Mouse (Mus musculus): ENCODE measurements around the gene Zfc3h1.
A peak's percentile ranks its signal among the peaks of the same experiment; 100 is the strongest.

Zfc3h1 gene

GRCm38 (mm10) chr10:115385018-115386002 is 551 bp downstream of the Zfc3h1 start:
- peak; percentile 21 for DNase-seq (ENCODE audit: low spot score)

DNA sequence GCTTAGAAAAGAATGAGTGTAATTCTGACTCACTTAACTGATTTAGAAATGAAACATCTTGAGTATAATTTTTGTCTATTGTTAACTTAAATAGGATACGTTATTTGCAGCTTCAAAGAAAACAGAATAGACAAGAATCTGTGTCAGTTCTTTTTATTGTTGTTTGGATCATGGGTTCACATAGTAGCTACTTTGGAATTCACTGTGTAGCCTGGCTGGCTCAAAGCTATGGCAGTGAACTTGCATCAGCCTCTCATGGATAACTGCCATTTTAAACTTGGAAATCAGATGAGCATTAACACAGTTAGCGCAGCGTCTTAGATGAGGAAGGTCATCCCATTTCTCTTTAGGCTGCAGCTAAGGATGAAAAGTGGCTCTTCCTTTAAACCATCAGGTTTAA is 3.1 kb downstream of the Zfc3h1 start:
- DNase-seq (ENCODE audit: low spot score) = no peak

DNA sequence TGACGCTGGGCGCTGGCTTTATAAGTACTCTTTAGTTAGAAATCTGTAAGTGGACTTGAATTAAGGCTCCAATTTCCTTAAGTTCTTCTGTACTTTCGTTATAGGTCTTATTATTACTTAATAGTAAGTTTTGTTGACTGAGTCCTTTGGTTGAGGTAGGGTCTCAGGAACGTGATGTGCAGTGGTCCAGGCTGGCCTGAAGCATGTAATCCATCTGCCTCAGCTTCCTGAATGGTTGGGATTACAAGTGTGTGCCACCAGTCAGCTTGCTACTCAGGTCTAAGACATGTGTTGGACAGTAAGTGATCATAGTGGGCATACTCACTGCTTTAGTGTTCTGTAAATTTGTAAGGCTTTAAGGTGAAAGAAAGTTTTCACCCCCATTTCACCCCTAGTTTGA is 6.3 kb downstream of the Zfc3h1 start:
- DNase-seq (ENCODE audit: low spot score) = no peak

DNA sequence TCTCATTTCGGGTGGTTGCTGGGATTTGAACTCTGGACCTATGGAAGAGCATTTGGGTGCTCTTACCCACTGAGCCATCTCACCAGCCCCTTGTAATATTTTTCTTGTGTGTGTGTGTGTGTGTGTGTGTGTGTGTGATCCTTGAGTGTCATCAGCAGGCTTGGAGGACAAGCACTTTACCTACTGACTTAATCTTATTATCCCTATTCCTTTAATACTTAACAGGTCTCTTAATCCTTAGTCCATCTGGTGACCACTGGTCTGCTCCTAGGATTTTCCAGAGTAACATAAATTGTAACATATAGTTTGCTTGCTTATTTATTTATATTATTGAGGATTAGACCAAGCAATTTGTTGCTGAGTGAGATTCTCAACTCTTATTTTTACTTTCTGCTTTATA is 7.1 kb downstream of the Zfc3h1 start:
- no peak for DNase-seq (ENCODE audit: low spot score)

DNA sequence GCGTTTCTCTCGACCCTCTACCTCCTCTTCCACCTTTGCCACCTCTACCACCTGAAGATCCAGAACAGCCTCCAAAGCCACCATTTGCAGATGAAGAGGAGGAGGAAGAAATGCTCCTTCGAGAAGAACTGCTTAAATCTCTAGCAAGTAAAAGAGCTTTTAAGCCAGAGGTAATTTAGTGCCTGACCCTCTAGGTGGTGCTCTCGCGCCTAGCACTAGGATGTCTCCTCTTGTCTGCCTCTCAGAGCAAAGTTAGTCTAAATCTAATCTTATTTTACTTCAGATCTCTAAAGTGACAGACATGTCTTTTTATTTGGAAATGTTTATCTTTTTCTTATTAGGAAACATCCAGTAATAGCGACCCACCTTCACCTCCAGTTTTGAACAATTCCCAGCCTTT is 21.6 kb downstream of the Zfc3h1 start:
- peak; percentile 21 for DNase-seq (ENCODE audit: low spot score)

DNA sequence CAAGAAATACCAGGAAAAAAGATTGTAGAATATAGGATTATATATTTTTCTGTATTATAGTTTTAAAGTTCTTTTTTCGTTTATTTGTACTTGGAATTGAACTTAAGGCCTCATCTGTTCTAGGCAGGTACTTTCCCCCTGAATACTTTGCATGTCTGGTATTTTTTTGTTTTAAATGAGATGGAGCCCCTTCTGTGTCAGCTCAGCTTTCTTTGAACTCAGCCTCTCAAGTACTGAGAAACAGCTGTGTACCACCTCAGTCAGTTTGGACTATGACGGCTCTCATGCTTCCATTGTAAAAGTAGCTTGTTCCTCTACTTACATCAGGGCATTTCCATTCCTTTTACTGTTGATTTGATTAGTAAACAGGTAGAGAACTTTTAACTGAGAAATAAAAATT is 28.7 kb downstream of the Zfc3h1 start:
- DNase-seq (ENCODE audit: low spot score) = no peak

DNA sequence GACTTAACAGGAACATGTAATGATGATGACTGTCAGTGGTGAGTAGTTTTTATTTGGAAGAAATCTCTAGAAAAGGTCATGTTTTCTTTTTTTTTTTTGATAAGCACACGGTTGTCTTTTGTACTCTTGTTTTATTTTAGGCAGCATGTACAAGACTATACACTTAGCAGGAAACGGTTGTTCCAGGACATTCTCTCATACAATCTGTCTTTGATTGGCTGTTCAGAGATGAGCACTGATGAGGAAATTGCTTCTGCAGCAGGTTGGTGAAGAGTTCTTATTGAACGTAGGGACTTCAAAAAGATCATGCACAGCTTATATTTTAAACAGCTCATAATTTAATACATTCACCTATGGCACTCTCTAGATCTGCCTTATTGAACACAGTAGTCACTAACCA is 29.3 kb downstream of the Zfc3h1 start:
- no peak for DNase-seq (ENCODE audit: low spot score)

GRCm38 (mm10) chr10:115421976-115422375 is 37.2 kb downstream of the Zfc3h1 start:
- DNase-seq (ENCODE audit: low spot score) = no peak

- DNase-seq (ENCODE audit: low spot score) = no peak
Observed at GRCm38 (mm10) chr10:115425351-115425750, 40.6 kb downstream of the Zfc3h1 start.

GRCm38 (mm10) chr10:115437286-115437685 is 52.5 kb downstream of the Zfc3h1 start:
- DNase-seq (ENCODE audit: low spot score) = no peak

DNA sequence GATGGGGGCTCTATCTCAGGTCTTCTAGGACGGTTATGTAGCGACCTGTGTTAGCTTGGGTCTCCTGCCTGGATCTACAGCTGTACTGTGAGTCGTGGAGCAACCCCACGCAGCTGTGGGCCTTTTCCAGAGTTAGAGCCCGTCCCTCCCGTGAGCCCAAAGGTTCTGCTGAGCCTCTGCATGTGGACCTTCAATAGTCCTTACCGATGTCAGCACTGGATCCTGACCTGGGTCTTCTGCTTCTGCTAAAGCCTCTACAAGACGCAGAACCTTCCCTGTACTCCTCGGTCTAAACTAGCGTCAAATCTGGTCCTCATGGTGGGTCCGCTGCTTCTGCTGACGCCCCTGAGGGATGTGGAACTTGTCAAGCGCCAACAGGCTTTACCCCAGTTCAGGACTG is 63.9 kb downstream of the Zfc3h1 start:
- no peak for DNase-seq (ENCODE audit: low spot score)

DNA sequence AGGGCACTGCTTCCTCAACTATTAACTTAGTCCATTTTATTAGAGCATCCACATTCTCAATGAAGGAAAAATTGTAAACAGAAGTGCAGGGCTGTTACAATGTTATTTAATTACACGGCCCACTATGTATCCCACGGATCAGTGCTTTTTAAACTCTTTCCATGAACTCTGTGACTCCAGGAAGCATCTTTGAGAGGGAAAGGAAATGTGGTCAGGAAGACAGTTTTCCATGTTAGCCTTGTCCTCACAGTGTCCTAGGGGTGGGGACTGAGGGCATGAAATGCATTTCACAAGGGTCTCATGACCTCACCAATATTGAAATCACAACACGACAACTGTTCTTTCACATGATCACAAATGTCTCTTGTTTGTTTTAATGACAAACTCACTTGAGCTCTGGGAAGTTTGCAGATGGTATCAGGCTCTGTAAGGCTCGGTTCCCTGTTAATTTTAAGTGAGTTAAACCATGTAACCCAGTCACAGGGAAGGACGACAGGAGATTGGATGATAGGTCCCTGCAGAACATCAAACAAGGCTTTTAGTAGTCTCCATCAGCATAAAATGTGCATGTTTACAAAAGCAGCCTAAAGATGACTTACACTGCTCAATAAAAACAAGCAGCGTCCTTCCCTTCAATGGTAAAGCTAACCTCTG is 72.7 kb downstream of the Zfc3h1 start:
- no peak for DNase-seq (ENCODE audit: low spot score)

- DNase-seq (ENCODE audit: low spot score) = no peak
Observed at GRCm38 (mm10) chr10:115462646-115463045, 77.9 kb downstream of the Zfc3h1 start.

DNA sequence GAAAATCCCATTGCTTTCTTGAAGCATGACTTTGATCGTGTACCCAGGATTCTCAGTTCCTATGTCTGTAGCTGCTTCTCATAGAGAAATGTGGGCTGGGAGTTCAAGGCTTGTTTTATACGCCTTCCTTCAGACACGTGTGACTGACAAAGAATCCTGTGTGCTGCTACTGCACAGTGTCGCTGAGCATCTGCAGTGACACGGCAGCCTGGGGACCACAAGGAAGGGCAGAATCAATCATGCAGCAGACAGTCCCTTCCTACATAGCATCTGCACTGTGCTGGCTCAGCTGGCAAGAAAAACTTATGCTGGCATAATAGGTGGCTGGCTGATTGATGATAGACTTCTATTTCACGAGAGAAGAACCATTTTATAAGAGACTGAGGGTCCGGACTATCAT is 80.3 kb downstream of the Zfc3h1 start:
- no peak for DNase-seq (ENCODE audit: low spot score)

DNA sequence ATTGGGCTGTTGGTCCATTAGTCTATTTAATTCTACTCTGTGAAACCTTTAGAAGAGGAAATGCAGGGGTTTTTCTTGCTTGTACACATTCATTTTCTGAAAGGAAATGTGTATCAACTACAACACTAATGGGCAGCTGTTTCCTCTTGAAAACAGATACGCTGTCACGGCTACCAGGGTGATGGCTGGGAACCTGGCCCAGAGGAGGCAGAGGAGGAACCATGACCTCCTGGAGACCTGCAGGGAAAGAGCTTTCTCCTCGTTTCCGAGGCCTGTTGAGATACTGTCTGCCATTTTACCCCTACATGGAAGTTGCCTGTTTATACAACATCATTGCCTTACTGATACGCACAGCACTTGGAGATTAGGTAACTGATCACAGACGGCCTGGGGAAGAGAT is 81.0 kb downstream of the Zfc3h1 start:
- DNase-seq (ENCODE audit: low spot score) = no peak

DNA sequence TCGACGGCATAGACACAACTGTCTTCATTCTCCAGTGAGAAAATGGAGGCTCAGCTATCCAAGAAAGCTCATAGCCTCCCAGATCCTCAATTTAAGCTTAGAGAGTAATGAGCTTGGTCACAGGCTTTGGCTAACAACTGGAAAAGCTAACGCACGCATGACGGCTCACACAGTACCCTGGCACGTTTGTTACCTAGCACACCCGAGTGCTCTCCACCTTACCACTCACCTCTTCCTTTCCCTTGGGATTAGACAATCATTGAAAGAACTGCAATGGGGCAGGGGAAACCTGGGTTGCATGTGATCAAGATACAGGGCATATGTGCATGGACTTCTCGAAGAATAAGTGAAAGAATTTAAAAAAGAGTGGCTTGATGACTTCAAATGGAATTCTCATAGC is 83.2 kb downstream of the Zfc3h1 start:
- no peak for DNase-seq (ENCODE audit: low spot score)

DNA sequence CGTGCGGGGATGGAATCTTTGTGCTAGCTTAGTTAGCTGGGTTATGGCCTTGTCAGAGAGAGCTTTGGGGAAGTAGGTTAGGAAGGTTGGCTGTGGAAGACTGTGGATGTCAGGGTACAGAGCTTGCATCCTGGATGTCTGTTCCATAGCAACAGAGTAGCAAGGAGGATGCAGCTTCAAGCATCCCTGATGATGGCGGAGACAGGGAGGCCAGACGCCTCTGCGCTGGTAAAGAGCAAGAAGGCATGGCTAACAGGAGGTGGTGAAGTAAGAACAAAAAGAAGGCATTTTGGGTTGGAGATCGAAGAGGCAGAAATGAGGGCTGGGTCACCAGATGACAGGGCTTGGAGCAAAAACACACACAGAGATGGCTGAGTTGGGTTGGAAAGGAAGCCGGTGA is 83.9 kb downstream of the Zfc3h1 start:
- no peak for DNase-seq (ENCODE audit: low spot score)

DNA sequence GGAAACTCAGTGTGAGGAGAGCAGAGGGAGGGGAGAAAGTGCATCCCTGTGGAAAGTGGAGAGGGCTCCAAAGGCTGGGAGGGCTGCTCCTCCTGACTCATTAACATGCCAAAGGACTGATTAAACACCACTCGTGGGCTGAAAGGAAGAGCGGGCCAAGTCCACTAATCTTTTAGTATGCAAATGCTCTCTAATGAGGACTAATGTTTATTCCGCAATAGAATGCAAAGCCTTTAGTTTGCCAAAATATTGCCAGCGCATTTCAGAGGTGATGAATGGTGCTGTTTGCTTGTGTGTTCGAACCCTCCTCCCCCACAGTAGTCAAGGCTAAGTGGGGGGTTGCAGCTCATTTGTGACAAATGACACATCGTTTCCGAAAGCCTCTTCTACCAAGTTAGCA is 84.3 kb downstream of the Zfc3h1 start:
- DNase-seq (ENCODE audit: low spot score) = no peak

DNA sequence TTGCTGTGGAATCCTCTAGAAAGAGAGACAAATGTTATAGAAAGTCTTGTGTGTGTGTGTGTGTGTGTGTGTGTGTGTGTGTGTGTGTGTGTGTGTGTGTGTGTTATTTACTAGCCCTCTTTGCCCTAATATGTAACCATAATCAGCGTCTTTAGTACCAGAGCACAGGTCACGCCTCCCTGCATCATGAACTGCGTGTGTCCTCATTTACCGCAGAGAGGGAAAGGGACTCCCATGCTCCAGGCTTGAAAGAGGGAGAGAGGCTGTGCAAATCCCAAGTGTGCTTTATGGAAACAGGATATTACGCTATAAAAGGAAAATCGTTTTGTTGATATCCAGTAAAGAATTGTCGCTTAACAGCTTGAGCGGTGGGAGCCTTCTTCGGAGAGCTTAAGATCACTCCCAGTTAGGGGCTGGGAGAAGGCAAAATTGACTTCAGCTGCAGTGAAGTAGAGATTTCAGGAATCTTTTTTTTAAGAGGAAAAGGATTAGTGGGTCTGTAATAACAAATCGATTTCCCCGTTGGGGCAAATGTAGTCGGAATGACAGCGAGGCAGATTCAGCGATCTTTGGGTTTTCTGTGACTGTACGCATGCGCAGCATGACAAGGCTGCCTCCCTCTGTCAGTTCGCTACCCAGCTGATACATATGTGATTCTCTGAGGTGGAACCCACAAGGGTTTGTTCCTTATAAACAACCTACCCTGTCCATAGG is 86.0 kb downstream of the Zfc3h1 start:
- DNase-seq (ENCODE audit: low spot score) = no peak

DNA sequence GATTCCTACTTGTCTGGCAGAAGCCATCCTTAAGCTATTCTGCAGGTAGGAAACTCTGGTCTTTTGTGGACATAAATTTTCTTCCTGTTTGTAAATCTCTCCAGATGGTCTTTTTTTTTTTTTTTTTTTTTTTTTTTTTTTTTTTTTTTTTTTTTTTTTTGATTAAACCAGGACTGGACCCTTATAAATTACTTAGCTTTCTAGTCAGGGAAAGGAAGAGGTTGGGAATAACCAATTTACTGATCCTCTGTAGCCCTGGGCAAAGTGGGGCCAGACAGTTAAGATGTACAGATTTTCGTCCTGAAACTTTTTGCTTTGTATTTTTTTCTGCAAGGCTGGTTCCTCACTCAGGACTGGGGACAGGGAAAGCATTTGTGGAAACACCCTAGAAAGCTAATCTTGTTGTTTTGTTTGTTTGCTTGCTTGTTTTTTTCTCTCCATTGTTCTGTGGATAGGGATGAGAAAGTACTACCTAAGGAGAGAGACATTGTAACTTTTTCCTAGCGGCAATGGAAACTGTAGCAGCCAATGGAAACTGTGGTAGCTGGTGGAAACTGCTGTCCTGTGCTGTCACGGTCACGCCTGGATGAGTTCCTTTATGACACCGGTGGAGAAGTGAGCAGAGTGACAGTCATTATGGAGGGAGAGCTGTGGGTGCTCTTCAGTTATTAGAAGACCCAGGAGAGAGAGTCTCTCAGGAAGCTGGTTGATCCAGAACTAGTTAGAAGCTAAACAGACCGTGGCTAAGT is 88.6 kb downstream of the Zfc3h1 start:
- DNase-seq (ENCODE audit: low spot score) = no peak

GRCm38 (mm10) chr10:115475000-115475550 is 90.3 kb downstream of the Zfc3h1 start:
- no peak for DNase-seq (ENCODE audit: low spot score)

DNA sequence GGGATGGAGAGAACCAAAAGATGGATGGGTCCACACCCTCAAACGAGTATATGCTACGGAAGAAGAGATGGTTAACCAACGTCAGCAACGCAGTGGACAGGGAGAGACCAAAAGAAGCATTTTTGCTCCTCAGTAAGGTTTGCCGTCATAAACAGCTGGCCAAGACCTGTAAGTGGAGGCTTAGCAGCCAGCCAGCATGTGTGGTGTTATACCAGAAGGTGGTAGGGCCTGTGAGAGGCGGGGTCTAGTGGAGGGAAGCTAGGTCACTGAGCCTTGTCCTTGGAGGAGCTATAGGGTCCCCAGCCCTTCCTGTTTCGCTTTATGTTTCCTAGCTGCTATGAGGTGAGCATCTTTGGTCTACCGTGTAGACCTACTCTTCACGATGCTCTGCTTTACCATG is 91.7 kb downstream of the Zfc3h1 start:
- DNase-seq (ENCODE audit: low spot score) = no peak
